Mouse (Mus musculus) inflammation-experienced regulatory T-cells, adult 6 months (primary cell): ENCODE data around the gene Ctr9. TPM values are rescaled to one million over a fixed set of nuclear protein-coding genes. Genes with fewer than 3 reads are reported as not detected.
A peak's percentile ranks its signal among the peaks of the same experiment; 100 is the strongest.

ENCODE experiments used
- ATAC-seq: one replicate; pipeline ENCODE4 v1.8.0; 2017
- polyA plus RNA-seq, 3 experiments: library from polyadenylated mRNA; unstranded; fragments of 100-300 nt; shearing (Covaris generic); gene quantifications; one replicate each; pipeline ENCODE4 v1.2.1; 2017

The Ctr9 gene
- 10 to 100 TPM; 37.7 to 42.2 (median 40.0) TPM for polyA plus RNA-seq

DNA sequence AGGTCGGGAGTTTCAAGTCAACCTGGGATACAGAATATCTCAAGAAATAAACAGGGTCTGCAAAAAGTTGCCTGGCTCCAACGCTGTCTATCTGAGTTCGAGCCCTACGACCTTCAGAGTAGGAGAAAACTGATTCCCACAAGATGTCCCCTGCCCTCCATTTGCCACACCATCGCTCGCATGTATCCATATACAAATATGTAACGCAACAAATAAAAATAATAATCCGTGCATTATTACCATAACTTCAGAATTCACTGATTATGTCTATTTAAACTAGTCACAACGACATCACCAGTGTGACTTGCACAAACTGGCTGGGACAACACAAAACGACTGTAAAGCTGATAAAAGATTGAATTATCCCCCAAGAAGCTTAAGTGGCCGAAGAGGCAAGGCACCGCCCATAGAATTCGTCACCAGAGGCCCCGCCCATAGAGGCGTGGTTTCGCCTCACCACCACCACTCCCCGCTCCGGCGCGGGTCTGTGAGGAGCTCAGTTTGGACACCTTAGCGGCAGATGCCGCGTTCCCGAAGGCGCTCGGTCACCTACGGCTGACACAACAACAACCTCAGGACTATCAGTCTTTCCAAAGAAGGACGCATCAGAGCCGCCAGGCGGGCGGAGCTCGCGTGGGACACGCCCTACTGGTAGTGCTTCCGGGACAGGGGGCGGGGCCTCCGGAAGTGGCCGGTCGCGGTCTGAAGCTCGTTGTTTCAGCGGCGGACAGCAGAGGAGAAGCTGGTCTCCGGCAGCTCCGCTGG is at the start of gene Ctr9:
TSS of gene Ctr9 (plus strand) at position 671 of the 765 bp plus-strand sequence.
- ATAC-seq = peak; percentile 93

DNA sequence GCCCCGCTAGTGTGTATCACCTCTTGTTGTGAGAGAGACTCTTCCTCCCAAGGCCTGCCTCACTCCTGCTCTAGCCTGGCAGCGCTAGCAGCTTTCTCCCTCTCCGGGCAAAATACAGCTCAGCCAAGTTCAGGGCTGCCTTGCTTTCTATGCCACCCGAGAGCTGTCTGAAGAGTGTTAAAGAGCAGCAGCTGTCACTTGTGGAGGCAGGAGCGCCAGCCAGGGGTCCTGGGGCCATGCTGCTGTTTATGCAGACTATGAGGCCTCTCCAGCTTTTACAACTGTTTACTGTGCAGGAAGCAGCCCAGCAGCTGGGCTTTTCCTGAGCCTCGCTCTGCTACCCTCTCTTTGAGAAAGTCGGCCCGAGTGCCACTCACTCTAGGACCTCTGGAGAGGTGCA is 47.7 kb upstream of the Ctr9 start:
- ATAC-seq = no peak

DNA sequence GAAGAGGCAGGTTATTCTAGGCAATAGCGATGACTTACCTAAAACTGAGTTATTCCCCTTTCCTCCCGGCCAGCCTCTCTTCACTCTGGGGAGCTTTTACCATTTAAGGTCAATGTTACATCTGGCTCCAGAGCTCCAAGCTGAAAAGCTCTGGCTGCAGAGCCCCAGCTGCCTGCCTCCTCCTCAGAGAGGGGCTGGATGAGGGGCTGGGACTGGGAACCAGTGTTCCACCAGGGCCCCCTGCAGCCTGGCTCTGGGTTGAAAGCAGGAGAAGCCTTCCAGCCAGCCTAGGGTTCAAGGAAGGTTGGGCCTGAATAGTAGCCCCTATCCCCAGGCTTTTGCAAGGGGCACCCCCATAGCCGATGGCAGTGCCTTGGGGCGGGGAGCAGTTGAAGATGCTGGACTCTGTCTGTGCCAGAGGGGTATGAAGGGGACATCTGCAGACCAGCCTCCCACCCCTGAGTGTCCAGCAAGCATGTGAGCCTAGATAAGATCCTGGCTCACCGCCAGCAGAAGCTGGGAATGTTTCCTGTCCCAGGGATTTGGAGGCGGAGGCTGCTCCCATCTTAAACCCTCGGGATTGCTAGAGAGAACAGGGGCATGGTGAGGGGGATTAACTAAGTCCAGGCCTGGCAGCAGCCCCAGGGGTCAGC is 46.6 kb upstream of the Ctr9 start, which contains the start of gene Mrvi1:
TSS of gene Mrvi1 (minus strand) at position 409 of the 653 bp plus-strand sequence.
- ATAC-seq = no peak

DNA sequence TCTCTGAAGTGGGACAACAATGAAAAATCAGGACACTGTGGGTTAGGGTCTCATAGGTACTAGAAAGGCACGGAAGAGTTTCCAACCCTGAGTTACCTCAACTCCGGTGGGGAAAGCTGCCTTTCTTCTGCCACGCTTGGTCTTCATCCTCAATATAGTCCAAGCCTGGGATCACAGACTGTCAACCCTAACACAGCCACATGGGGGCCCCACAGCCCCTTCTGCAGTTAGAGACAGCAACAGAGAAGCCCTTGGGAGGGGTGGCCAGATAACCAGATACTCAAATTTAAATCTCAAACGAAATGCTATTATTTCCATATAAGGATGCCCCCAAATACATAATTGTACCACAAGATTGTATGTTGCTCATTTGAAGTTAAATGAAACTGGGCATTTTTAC is 46.0 kb upstream of the Ctr9 start:
- no peak for ATAC-seq

DNA sequence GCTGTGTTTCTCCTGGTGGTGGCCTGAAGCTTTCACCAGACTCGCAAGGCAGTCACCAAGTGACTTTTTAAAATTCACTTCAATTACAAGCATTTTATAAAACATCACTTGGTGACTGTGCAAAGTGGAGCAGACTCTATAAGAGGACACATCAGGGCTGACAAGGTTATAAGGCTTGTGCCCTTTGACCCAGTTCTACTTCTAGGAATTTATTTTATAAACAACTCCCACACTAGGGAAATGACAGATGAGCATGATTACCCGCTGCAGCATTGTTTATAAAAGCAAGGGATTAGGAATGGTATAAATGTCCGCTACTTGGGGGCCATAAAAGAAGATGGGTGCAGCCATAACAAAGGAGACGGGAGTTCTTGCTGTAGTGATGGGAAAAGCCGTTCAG is 45.1 kb upstream of the Ctr9 start:
- ATAC-seq = no peak

DNA sequence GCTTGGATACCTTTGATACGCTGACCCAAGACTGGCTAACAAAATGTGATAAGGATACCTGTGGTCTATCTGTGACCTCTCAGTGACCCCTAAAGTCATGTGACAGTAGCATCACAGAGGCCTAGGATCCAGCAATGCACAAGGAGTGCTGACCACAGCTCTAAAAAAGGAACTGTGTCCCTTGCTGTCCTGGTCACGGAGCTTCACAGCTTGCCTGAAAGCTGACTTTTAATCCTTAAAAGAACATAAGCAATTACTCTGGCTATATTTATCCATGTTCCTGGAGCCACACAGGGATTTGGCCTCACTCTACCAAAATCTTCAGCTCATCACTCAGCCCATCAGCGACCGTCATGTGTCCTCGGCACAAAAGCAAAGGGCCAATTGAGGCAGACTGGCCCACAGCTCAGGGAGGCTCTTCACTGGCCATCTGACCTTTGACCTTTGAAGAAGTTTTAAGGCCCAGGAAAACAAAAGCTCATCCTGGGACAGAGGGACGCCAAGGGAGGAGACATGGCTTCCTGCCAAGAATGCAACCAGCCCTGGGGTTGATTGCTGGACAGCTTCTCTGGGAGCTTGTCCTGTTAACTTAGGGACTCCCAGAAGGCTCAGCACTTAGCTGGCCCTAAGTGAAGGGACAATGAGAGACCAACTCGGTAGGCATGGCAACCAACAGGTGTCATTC is 43.0 kb upstream of the Ctr9 start:
- ATAC-seq = no peak

DNA sequence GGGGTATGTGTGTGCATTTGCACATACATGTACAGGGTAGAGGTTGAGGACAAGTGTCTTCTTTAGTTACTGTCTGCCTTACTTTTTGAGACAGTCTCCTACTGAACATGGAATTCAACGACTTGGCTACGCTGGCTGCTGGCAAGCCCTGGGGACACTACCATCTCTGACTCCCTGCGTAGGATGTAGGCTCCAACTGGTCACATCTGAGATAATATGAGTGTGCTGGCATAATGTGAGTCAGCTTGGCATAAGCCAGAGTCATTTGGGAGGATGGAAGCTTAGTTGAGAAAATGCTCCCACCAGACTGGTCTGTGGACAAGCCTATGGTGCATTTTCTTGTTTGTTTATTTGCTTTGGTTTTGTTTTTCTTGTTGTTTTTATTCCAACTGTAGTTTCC is 40.7 kb upstream of the Ctr9 start:
- no peak for ATAC-seq

DNA sequence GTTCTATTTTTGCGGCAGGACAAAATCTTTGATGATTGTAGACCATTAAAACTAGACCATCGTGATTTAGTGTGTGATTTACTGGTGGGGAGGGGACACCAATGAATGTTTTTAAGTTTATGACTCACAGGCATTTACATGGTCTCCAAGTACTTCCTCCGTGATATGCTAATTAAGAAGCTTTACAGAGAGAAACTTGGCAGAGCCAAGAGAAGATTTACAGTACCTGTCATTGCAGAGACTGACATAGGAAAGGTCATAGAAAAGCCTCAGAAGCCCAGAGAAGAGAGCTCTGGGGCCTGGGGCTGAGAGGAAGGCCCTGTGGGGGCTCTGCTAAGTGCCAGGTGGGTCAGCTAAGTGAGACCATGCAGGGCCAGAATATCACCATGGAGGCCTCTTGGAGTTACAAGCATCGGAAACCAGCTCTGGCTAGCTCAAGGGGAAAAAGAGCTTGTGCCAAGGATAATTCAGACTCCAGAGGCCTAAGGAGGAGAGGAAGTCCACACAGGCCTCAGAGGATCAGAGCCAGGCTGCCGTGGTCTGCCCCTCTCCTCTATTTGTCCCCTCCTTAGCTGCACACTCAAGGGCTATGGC is 39.4 kb upstream of the Ctr9 start:
- no peak for ATAC-seq

DNA sequence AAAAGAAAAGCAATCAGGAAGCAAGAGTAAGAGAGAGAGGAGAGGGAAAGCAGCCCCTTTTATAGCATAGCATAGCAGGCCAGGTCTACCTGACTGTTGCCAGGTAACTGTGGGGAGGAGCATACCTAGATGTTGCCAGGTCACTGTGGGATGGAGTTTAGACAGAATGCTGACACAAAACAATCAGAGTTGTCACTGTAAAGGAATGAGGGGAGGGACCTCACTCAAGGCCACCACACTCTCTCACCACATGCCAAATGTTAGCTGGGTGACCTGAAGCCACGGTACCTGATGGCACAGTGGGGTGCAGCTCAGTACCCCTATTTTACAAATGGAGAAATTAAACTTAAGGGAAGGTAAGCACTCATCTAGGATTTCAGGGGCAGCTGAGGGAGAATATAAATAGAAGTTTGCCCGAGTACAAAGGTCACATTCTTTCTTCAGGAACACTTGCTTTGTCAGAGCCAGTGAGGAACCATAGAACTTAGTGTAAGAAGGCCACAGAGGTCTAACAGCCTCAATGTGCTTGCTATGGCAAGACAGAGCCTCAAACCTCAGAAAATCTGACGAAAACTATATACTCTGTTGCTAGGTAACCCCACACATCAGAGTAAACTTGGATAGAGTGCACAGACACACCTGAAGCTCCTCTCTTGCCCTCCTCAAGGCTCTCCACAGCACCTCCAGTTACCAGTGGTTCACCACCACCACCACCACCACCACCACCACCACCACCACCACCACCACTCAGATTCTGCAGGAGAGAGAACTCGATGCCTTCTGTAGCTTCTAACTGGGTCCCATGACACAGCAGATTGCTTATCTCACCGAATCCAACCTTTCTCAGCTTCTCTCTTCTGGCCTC is 38.2 kb upstream of the Ctr9 start:
- no peak for ATAC-seq

DNA sequence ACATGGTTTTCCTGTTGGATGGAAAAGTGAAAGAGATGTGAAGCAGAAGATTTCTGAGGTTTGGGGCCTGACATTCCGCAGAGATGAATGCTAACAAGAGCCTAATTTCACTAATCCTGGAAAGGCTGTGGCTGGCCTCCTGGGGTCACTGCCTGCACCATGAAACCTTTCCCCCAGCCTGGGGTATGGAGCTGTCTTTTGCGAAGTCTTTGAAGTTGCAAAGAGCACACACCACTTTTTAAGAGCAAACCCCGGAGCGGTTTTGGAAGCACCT is 37.6 kb upstream of the Ctr9 start:
- no peak for ATAC-seq

DNA sequence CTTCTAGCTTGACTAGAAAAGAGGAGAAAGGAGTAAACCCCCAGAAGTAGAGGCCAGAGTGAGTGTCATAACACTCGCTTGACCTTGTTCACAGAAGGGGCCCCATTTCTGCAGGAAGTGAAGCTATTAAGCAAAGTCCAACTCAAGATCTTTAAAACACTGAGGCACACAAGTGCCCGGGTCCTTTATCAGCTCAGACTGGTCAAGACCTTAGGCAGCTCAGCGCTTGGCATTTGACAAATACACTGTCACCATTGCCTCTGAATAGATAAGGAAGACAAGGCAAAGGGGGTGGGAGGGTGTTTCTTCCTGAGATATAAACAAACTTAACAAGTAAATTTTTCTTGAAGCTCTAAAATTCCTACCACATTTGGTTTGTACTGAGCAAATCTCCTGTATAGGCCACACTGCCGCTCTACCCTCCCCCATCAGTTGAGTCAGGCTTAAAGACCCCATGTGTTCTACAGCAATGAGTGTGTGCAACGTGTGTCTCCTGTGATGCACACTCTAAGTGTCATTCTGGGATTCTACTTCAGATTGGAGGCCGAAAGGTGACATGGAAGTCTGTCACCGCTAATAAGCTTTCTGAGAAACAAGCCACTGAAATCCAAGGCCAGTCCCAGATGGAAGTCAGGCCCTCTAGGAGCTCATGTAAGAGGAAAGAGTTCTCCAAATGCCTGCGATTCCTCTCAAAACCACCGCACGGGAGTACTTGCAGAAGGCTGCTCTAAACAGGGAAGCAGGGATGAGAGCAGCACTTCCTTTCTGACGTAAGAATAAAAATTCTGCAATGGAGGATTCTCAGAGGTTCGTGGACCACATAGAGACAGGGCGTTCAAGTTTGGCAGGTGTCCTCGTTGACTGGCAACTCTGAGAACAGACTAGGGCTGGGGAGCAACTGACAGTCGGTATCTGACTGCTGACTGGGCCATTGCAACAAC is 29.6 kb upstream of the Ctr9 start:
- no peak for ATAC-seq

DNA sequence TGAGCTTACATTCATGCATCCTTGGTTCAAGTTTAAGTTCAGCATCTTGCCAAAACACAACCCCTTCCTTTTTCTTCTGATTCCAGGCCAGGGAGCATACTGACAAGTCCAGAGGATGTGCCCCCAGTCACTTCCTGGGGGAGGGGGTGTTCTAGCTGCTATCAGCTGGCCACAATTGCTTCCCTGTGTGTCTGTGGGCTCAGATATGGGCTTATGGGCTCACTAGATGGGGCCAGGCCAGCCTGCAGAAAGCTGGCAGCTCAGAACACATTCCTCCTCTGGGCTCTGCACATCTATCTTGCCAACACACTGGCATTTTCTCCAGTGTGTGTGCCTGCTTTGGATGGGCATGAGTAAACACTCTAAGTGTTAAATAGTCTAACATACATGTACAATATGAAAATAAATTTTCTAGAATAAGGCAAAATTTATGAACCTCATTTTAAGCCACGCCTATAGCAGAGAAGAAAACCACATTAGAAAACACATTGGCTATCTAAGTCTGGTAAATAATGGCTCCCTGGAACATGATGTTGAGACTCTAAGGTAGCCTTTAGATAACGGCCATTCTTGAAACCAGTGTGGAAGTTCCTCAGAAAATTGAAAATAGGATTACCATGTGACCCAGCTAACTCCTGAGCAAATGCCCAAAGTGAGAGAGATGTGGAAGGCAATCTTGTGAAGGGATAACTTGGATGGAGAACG is 24.5 kb upstream of the Ctr9 start:
- ATAC-seq = no peak

DNA sequence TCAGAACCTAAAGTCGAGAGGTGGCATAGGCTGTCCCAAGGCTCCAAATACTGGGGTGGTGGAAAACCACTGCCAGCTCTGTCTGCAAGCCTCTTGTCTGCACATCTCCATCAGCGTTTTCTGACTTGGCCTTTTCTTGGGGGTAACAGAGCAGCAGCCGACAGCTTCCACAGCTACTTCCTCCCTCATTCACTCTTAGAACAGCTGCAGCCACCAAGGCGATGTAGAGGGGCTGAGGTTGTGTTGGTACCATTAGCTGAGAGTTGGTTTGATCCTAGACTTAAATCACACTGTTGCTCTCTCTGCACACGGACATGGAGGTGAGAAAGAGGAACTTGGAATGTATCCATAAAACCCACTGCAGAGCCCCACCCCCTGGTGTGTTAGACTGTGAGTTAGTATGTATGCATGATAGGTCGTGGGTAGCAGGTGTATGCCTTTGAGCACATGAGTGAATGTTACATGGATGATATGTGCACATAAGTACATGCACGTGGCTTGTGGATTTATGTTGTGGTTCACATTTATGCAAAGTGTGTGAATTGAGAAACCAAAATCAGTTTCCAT is 14.6 kb upstream of the Ctr9 start:
- ATAC-seq = no peak

DNA sequence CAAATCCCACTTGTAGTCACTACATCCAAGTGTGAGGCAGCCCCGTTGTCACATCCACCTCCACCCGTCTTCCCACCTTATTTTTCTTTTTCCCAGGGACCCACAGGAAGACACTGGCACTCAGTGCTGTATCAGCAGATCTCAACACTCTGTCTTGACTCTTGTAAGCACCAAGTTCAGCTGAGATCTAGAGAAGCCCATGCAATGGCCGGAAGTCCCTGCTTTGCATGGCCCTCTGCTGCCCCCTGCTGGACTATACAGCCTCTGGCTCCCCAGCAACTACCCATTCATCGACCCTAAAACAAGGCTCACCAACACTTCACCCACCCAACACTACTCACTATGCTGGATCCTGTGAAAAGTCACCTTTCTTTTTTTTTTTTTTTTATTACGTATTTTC is 13.9 kb upstream of the Ctr9 start:
- ATAC-seq = peak; percentile 90

DNA sequence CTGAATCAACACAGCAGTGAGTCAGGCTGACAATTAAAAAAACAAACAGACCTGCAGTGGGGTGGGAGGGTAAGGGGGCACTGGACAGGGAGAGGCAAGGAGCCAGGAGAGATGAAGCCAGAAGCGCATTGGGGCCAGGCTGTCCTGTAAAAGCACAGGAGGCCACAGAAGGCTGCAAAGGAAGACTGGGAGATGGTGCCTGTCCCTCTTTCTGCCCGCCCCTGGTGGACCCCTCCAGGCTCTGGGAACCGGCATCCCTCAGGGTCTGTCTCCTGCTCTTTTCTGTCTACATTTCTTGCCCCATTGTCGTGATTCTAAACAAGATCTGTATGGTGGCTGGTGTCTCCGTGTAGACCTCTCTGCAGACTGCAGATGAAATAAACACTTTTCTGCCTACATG is 13.0 kb upstream of the Ctr9 start:
- ATAC-seq = no peak

DNA sequence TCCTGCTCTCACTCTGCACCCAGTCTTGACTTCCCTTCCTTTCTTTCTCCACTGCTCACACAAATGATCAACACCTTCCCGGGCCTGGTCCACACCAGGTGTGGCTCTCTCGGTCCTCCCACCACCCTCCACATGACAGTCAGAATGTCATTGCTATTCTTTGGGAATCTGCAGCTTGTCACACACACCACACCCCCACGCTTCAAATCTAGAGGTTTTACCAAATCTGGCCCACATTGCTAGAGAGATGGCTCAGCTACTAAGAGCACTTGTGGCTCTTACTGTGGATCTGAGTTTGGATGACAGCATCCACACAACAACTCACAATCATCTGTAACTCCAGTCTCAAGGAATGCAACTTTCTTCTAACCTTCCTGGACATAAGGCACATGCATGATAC is 11.8 kb upstream of the Ctr9 start:
- ATAC-seq = no peak

DNA sequence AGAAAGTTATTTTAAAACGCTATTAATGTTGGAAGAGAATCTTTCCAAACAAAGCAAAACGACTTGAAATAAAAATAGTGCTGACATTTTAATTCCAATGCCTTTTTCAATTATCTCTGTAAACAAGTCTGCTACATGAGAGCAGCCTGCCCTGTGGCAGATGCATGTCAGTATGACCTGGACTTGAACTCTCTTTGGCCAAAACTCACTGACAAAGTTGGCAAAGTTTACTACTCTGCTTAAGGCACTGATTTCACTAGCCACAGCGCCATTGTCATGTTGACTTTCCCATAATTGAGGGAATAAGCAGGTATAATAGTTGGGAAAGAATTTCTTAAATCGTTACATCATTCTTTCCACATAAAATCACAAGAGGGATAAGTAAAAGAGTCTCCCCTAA is 7.9 kb upstream of the Ctr9 start:
- ATAC-seq = no peak

DNA sequence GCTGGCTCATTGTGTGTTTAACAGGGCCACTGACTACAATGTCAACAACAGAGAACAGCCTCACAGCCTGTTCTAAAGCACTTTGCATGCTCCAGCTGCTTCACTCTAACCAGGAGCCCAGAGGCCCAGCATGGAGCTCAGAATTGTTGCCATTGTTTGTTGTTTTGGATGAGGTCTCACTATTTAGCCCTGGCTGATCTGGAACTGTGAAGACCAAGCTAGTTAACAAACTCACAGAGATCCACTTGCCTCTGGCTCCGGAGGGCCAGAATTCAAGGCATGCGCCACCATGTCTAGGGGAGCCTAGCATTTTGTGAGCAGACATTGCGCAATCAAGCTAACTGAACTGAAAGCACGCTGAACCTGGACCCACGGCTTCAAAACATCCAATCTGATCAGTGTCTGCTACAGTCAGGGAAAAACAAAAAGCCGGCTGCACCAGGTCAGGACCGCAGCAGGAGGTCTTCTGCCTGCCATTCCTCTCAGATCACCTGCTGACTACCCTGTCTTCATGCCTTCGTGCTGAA is 4.6 kb upstream of the Ctr9 start:
- ATAC-seq = no peak

DNA sequence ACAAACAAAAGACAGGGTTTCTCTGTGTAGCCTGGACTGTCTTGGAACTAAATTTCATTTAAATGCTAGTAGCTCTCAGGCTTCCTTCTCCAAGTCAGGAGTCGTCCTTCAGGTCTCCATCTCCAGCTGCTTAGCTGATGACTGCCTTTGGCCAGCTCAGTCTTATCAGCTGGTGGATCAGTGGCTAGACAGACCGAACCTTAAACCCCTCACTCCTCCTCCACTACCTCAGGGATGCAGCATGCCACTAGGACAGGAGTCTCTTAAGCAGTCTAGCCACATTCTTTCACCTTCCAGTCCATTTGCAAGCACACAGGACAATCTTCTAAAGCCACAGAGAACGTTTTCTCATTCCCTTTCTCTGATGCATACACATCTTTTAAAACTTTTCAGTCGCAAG is 3.8 kb upstream of the Ctr9 start:
- no peak for ATAC-seq

DNA sequence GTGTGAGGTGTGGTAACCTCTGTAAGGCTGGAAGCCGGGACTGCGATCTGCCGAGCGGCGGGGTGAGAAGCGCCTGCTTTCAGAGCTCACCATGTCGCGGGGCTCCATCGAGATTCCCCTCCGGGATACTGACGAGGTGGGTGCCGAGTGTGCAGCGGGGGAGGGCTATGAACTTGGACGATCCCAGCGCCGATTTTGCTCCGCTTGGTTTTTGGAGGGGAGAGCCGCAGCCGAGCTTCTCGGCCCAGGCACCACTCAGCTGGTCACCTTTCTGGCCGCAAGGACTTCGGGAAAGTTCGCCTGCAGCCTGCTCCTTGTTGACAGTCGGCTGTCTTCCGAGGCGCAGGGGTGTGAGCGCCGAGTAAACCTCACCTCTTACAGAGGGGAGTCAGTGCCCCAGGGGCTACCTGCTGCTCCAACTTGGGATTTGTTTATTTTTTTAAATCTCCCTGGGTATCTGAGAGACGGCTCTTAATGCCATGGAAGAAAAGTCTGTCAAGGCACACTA is 349 bp downstream of the Ctr9 start:
- ATAC-seq = peak; percentile 64
